Mouse (Mus musculus) regulatory T cell (primary cell): Measurements from ENCODE around the gene Ints7.

ENCODE experiments used
- in situ Hi-C: fragments of 300-600 bp; cut with MboI, MseI; formaldehyde crosslinking; loops from one replicate; pipeline ENCODE4 v1.15.1; 2025; ENCODE audit warnings: high pct_unique_total_duplicates

The Ints7 gene

DNA sequence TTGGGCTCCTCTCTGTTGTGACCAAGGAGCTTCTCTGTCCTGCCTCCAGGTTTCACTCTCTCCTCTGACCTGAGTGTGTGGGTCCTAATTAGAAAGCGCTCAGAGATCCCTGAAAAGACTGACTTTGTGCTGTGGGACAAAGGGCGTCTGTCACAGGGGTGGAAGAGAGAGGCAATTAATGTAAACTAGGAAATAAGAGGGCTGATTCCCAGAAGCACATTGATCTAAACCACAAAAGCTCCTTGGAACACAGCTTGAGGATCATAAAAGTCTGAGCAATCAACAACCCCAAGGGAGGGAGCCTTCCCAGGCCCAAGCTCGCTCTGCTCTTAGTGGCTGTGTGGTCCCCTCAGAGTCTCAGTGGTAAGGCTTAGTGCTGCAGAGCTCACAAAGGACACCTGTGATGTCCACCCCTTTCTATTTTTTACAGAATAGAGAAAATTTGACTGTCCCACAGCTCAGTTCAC, 53.8 kb downstream of the Ints7 start:
- in situ Hi-C loops, result no loop called here

DNA sequence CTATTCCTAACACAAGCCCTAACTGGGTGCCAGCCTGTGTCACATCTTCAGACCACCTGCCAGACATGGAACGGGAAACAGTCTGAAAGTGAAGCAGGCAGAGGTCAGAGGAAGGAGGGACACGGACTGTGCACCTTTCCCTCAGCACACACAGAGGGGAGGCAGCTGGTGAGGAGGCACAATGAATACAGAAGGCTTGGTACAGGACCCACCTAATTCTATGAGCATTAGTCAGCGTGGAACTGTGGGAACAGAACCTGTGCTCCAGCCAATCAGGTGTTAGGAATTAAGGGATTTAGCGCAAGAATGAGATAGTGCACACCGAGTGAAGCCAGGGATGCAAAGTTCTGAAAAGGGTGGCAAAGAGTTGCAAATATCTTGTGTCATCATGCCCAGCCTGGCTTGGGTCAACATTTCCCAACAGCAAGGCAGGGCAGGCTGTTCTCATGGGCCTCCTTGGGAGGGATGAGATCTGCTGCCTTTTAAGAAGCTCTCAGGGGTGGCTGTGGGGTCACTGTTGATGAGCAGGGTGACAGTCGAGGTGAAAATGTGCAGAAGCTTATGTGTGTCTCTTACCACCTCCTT, 57.2 kb downstream of the Ints7 start:
- in situ Hi-C loops, result no loop called here

DNA sequence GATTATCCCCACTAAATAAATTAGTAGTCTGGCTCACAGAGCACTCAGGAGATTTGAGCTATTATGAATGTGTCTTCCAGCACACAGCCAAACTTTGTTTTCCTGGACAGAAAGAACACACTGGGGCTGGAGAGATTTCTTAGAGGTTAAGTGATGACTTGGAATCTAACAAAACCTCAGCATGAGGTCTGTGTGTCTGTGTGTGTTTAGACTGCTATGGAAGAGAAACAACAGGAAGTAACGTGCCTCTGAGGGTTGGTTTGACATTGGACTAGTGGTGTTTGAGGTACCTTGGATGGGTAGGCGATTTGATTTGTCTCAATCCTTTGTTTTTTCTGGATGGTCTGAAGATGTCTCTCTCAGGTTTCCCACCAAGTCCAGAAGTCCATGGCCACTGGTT, 58.7 kb downstream of the Ints7 start:
- in situ Hi-C loops, result no loop called here

DNA sequence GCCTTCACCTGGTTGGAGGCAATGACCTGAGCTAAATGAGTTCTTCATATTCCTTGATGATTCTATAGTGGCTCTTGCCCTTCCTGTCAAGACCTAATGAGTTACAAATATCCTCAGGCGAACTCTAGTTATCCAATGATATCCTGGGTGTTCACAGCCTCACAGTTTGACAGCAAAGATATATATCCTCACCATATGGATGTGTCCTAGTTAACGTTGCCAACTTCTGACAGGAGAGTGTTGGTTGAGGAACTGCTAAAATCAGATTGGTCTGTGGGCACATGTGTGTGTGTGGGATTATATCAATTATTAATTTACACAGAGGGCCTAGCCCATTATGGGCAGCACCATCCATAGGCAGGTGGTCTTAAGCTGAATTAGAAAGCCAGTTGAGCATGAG, 63.0 kb downstream of the Ints7 start:
- in situ Hi-C loops, result no loop called here

DNA sequence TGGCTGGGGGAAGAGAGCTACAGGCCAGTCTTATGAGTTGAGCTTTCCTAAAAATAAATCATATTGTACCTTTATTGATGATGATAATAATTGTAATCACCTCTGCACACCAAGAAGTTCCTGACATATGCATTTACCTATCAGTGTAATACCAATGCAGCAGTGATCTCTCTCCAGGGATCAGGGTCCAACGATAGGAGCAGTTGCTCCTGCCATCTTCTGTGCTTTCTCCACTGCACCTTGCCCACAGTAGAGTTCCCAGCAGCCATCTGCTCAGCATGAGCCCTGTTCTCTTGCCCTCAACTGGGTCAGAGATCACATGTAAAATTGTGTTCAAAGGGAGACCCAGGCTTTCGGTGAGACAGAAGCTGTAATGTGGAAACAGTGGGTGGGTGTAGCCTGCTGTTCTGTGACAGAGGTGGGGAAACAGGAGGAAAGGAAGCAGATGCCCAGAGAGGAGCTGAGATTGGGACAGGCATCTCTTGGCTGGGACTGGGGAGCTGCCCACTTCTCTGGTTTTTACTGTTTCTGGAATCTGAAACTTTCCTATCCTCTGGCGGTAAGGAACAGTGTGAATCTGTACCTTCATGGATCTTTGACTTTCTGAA, 63.9 kb downstream of the Ints7 start:
- in situ Hi-C loops, result no loop called here

DNA sequence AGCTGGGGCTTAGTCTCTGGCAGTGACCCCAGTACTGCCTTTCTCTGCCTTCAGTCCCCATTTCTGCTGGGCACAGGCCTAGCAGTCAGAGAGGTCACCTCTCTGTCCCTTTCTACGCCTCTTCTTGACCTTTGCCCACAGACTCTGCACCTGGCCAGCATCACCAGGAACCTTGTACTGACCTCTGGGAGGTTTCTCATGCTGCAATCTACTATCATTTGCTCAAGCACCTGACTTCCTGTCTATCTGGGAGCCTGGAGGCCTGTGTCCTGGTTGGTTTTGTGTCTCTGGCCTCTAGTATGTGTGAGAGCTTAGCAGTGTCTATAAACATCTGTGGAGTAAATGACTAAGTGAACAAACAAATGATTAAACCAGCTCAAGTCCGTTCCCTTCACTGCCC, 64.7 kb downstream of the Ints7 start:
- in situ Hi-C loops, result no loop called here

DNA sequence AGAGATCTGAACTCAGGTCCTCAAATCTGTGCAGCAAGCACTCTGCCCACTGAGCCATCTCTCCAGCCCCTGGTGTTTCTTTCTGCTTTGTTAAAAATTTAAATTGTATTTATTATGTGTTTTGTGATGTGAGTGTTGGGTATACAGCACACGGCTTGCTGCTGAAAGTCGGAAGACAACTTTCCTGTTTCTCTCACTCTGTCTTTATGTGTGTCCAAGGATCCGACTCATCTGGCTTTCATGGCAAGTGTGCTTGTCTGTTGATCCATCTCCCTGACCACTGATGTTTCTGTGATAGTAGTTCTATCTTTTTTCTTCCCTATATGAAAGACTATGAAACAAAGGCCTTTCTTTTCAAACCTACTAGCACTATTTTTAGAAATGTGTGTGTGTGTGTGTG, 65.4 kb downstream of the Ints7 start:
- in situ Hi-C loops, result no loop called here

DNA sequence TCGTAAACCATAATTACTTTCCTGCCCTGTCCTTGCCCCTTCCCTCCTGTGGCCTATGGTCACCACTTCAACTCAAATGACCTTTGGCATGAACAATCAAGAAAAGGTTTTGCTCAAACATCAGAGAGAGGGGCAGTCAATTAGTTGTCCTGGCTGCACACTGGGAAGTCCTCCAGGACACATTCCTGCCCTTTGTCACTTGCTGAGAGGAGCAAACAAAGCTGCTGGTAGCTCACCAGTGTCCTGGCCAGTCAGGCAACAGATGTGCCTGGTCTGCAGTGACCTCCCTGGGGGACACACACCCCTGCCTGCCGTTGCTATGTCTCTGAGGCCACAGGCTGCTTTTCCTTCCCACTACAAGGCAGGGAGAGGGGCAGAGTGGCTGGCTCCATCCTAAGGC, 66.0 kb downstream of the Ints7 start:
- in situ Hi-C loops, result no loop called here

DNA sequence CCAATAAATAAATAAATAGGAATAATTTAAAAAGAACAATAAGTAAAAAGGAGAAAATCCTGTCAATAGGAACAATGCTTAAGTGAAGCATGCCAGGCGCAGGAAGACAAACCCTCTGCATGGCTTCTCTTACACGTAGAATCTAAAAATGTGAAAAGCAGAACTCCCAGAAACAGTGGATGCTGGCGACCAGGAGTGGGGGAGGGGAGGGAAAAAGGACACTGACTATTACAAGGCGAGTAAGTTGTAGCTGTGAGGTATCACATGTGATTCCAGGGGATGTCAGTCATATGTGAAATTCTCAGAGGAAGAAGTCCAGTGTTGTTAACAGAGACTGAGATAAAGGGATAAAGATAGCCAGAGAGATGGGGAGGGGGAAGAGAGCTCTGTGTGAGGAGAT, 67.5 kb downstream of the Ints7 start:
- in situ Hi-C loops, result no loop called here

DNA sequence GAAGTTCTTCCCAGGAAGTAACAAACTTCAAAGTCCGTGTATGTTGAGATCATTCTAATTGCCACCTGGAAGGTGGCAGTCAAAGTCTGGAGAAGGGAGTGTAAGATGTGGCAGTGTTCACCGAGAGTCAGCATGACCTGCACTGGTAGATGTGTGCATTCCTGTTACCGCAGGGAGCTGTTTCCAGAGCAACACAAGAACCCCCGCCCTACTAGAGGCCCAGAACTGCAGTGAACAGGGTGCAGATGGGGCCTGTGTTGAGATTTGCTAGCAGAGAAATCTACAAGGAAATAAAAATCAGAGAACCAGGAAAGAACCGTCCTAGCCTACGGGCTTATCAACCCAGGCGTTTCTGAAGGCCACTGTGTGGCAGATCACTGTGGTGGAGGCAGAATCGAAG, 70.5 kb downstream of the Ints7 start:
- in situ Hi-C loops, result no loop called here

DNA sequence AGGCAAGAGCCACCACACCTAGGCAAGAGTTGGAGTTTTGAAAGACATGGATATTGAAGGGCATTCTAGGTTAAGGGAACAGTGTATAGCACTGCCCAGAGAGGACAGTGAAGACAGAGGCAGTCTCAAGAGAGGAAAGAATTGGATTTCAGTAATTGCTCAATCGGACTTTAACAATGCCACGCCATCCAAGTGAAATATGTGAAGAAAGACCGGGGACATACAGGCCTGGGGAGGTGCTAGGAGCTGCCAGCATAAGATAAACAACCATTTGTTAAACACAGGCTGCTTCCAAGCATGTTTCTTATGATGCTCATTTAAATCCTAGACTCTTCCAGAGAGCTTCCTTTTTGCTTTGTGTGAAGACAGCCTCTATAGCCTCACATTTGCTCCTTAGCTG, 72.2 kb downstream of the Ints7 start:
- in situ Hi-C loops, result no loop called here

DNA sequence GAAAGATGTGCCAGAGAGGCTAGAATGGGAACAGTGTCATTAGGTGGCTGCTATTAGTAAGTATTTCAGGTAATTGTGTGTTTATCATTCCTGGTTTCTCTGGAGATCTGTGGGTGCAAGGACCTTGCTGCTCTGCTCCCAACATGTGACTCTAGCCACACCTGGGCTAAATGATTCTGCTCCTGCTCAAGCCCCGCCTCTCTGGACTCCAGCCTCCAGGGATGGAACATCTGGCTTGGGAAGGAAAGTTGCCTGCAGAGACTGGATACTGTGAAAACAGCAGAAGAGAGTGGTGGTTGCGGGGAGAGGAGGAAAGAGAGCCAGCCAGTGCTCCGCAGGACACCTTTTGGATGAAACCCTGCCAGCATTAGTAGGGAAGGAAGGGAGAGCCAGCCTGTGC, 84.0 kb downstream of the Ints7 start:
- in situ Hi-C loops, result no loop called here

DNA sequence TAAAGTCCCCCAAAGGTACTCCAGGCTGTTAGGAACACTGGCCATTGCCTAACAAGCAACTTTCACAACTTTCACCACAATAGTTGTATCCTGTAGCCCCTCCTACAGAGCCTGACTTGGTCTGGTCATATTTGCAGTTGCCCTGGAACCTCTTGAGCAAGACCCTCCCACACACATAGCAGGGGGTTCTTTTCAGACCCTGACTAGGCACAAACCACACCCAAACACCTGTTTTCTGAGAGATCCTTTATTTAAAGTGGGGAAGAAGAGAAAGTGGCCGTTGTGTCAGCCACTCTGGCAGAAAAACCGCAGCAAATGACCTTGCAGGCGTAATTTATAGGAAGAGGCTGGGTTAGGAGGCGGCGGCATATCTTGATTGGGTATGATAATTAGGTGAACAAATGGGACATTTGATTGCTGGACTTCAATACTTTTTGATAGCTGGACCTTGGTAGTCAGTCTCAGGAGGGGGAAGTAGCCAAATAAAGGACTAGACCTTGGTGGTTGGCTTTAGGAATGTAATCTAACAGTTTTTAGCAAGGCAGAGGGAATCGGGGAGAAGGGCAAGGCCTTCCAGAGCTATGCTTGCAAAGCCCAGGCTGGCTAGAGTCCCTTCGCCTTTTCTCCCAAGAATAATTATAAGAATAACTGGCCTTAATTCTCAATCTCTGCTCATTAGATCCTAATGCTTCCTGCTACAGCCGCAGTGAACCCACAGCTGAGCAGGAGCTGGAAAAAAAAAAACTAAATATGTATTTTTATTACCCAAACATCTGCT, 85.8 kb downstream of the Ints7 start:
- in situ Hi-C loops, result no loop called here

DNA sequence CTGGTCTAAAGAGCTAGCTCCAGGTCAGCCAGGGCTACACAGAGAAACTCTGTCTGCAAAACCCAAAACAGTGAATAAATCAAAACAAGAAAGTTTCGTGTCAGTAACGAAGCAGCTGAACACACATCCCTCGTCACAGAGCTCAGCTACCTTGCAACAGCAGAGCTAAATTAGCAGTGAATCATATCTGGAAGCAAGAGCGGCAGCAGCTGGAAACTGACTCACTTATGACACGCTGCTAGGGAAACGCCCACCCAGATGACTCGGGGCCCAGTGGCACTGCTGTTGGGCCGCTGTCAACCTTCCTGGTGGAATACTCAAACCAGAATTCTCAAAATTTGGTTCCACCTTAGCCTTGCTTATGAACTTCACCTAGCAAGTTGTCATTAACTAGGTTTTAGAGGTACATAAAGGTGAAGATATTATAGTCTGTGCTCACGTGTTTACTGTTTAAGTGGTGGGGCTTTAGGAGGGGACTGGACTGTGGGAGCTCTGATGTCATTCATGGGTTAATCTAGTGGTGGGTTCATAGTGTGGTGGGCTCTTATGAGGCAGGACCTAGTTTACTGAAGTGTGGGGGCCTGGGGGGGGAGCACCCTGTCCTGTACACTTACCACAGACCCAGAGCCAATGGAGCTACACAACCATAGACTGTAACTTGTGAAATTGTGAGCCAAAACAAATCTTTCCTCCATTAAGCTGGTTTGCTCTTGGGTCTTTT, 86.9 kb downstream of the Ints7 start:
- in situ Hi-C loops, result no loop called here

DNA sequence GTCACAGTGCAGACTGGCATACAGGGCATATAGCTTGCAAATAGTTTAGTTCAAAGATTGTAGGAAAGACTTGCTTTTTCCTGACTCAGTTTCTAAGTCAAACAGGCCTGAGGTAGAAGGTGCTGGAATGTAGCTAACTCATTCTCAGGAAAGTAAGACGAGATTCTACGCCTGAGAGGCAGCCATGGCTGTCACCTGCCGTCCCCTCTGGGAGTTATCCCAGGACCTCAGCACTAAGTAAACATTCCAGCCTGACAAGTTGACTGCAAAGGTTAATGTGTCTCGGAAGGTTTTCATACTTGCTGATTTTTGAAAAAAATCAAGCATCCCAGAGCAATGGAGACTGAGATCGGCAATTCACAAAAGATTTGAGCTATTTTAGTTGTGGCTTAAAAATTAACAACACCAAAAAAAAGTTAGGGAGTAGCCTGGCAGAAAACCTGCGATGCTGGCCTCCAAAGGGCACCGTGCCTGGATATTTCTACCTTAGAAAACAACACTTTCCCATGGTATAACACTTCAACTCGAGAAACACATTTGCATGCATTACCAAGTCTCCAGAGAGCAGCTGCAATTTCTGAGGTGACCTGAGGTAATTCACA, 87.6 kb downstream of the Ints7 start:
- in situ Hi-C loops, result no loop called here

DNA sequence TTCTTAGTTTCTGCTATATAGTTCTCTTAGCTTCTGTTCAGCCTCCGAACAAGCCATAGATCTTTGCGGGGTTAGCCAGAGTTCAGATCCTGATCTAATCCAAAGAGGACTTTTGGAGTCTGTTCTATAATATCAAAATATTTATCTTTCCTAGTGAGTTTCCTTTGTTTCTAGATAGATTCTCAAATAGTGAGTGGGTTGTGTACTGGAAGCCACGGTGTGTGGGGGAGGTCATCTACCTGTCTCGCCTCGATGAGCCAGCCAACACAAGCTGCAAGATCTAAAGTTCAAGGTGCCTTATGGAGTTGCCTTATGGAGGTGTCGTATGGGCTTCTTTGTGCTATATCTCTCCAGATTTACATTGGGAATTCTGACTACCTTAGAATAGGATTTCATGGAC, 88.2 kb downstream of the Ints7 start:
- in situ Hi-C loops, result no loop called here

DNA sequence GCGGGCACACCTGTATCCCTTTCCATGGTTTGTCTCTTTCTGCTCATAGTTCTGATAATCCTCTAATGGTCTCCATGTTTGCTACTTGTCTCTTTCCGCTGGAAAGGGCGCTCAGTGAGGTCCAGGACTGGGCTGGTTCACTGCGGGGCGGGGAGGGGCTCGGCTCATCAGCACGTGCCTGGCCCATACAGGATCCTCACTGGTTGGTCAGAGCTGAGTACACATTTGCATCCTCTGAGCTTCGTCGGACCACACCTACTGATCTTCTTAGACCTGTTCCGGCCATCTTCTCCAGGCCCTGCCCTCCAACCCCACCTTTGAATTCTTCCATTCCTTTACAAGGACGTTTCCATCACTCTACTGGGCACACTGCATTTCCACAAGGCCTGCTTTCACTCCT, 90.9 kb downstream of the Ints7 start:
- in situ Hi-C loops, result no loop called here

DNA sequence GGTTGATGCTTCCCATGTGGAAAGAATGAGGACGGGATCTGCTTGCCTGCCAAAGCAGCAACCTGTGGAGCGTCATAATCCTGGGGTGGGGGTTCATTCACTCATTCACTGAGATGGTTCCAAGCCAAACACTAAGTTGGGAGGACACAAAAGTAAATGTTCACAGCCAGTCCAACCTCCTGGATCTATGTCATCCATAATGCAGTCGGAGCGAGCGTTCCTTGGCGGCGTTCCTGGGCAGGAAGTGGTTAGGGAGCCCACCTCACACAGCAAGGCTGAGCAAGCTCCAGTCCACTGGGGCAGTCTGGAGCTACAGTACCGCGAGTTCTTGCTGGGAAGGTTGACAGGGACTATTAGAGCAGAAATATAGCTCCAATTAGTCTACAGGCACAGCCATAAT, 92.6 kb downstream of the Ints7 start:
- in situ Hi-C loops, result no loop called here
